Mouse (Mus musculus) MEL (cell line): Measurements from ENCODE around the gene Actr8. TPM values are rescaled to one million over a fixed set of nuclear protein-coding genes. Genes with fewer than 3 reads are reported as not detected.

ENCODE experiments used
- DNase-seq: peaks from one replicate; pipeline ENCODE4 v3.0.0; 2011; ENCODE audit warnings: low read depth, low spot score
- H3K27ac ChIP-seq: 2 replicates; pipeline ENCODE4 v1.5.1; 2012; ENCODE audit warnings: low read depth, mild to moderate bottlenecking, control low read depth, low read length, moderate library complexity; ENCODE audit not compliant: control insufficient read depth
- H3K27me3 ChIP-seq, 2 experiments: fragments of 150-350 bp in 1 of 2; sonication (generic) in 1 of 2; 2 replicates each; pipeline ENCODE4 v1.6.1; 2012; ENCODE audit warnings: low read length in 2 of 2, mild to moderate bottlenecking in 2 of 2, improper control_type of control experiment in 1 of 2, moderate library complexity in 1 of 2; ENCODE audit not compliant: insufficient read depth in 2 of 2, control insufficient read depth in 1 of 2
- H3K36me3 ChIP-seq, 2 experiments: 2 replicates each; pipeline ENCODE4 v1.6.1; 2012 to 2014; ENCODE audit warnings: low read length in 2 of 2, improper control_type of control experiment in 1 of 2, inconsistent platforms in 1 of 2, mild to moderate bottlenecking in 1 of 2; ENCODE audit not compliant: insufficient read depth in 2 of 2, control insufficient read depth in 1 of 2
- H3K4me1 ChIP-seq, 2 experiments: fragments of 150-350 bp in 1 of 2; sonication (generic) in 1 of 2; 2 replicates each; pipeline ENCODE4 v1.6.1; 2012; ENCODE audit warnings: low read length in 2 of 2, improper control_type of control experiment in 1 of 2, mild to moderate bottlenecking in 1 of 2; ENCODE audit not compliant: insufficient read depth in 2 of 2, control insufficient read depth in 1 of 2
- H3K4me3 ChIP-seq, 2 experiments: fragments of 150-350 bp in 1 of 2; sonication (generic) in 1 of 2; 2 replicates each; pipeline ENCODE4 v1.5.1; 2012; ENCODE audit warnings: low read depth in 2 of 2, low read length in 2 of 2, mild to moderate bottlenecking in 2 of 2, moderate library complexity in 2 of 2, control low read depth in 1 of 2, improper control_type of control experiment in 1 of 2; ENCODE audit not compliant: control insufficient read depth in 1 of 2, insufficient read depth in 1 of 2
- H3K79me2 ChIP-seq: 2 replicates; pipeline ENCODE4 v1.6.1; 2012; ENCODE audit warnings: mild to moderate bottlenecking, low read length, moderate library complexity; ENCODE audit not compliant: control insufficient read depth, poor library complexity, insufficient read depth
- H3K9ac ChIP-seq: 2 replicates; pipeline ENCODE4 v1.6.1; 2012; ENCODE audit warnings: low read depth, mild to moderate bottlenecking, control low read depth, low read length, moderate library complexity; ENCODE audit not compliant: control insufficient read depth, poor library complexity, severe bottlenecking
- H3K9me3 ChIP-seq: fragments of 150-350 bp; sonication (generic); replicated peaks from 2 replicates; pipeline ENCODE4 v1.6.1; 2012; ENCODE audit warnings: mild to moderate bottlenecking, low read length, improper control_type of control experiment, moderate library complexity; ENCODE audit not compliant: insufficient read depth
- BHLHE40 ChIP-seq: IDR thresholded peaks from 2 replicates; pipeline ENCODE4 v1.6.1; 2012; ENCODE audit warnings: low read depth, mild to moderate bottlenecking, inconsistent platforms, low read length, improper control_type of control experiment, borderline replicate concordance
- CHD2 ChIP-seq: IDR thresholded peaks from 2 replicates; pipeline ENCODE4 v1.6.1; 2011; ENCODE audit warnings: low read length, improper control_type of control experiment
- CTCF ChIP-seq, 3 experiments: IDR thresholded peaks in 2 of 3; conservative IDR thresholded peaks in 1 of 3; 2 replicates each; pipeline ENCODE4 v1.5.1; 2011 to 2012; ENCODE audit warnings: low read length in 3 of 3, low read depth in 2 of 3, mild to moderate bottlenecking in 2 of 3, improper control_type of control experiment in 1 of 3, inconsistent platforms in 1 of 3, mixed read lengths in 1 of 3, moderate library complexity in 1 of 3; ENCODE audit not compliant: control insufficient read depth in 1 of 3, insufficient read depth in 1 of 3, poor library complexity in 1 of 3, severe bottlenecking in 1 of 3
- E2F4 ChIP-seq: IDR thresholded peaks from 2 replicates; pipeline ENCODE4 v1.6.1; 2011; ENCODE audit warnings: low read depth, low read length, improper control_type of control experiment, borderline replicate concordance
- EP300 ChIP-seq, 2 experiments: IDR thresholded peaks; 2 replicates each; pipeline ENCODE4 v1.6.1; 2011; ENCODE audit warnings: improper control_type of control experiment in 2 of 2, low read length in 2 of 2, low read depth in 1 of 2, mild to moderate bottlenecking in 1 of 2
- HCFC1 ChIP-seq: IDR thresholded peaks from 2 replicates; pipeline ENCODE4 v1.6.1; 2012; ENCODE audit warnings: low read depth, mild to moderate bottlenecking, inconsistent platforms, low read length, improper control_type of control experiment, moderate library complexity
- KAT2A ChIP-seq: conservative IDR thresholded peaks from 2 replicates; pipeline ENCODE4 v1.6.1; 2012; ENCODE audit warnings: low read depth, low read length, improper control_type of control experiment, inconsistent platforms
- MAFK ChIP-seq: IDR thresholded peaks from 2 replicates; pipeline ENCODE4 v1.6.1; 2011; ENCODE audit warnings: low read depth, mild to moderate bottlenecking, low read length, improper control_type of control experiment, borderline replicate concordance
- MAX ChIP-seq: IDR thresholded peaks from 2 replicates; pipeline ENCODE4 v1.6.1; 2011; ENCODE audit warnings: low read length, improper control_type of control experiment
- MAZ ChIP-seq: IDR thresholded peaks from 2 replicates; pipeline ENCODE4 v1.6.1; 2012; ENCODE audit warnings: low read depth, mild to moderate bottlenecking, inconsistent platforms, low read length, improper control_type of control experiment
- MXI1 ChIP-seq: IDR thresholded peaks from 2 replicates; pipeline ENCODE4 v1.6.1; 2011; ENCODE audit warnings: mild to moderate bottlenecking, low read depth, low read length, improper control_type of control experiment
- MYB ChIP-seq: IDR thresholded peaks from 2 replicates; pipeline ENCODE4 v1.6.1; 2011; ENCODE audit warnings: mild to moderate bottlenecking, low read depth, low read length, improper control_type of control experiment
- NRF1 ChIP-seq: IDR thresholded peaks from 2 replicates; pipeline ENCODE4 v1.6.1; 2014; ENCODE audit warnings: low read depth, mild to moderate bottlenecking, inconsistent platforms, low read length, improper control_type of control experiment, moderate library complexity; ENCODE audit not compliant: poor library complexity, insufficient read depth, severe bottlenecking
- RAD21 ChIP-seq: IDR thresholded peaks from 2 replicates; pipeline ENCODE4 v1.6.1; 2011; ENCODE audit warnings: mild to moderate bottlenecking, low read depth, low read length, improper control_type of control experiment
- RCOR1 ChIP-seq: IDR thresholded peaks from 2 replicates; pipeline ENCODE4 v1.6.1; 2012; ENCODE audit warnings: low read depth, mild to moderate bottlenecking, inconsistent platforms, low read length, improper control_type of control experiment
- SMC3 ChIP-seq: IDR thresholded peaks from 2 replicates; pipeline ENCODE4 v1.6.1; 2011; ENCODE audit warnings: low read depth, low read length, improper control_type of control experiment
- TAL1 ChIP-seq: IDR thresholded peaks from 2 replicates; pipeline ENCODE4 v1.6.1; 2012; ENCODE audit warnings: mild to moderate bottlenecking, inconsistent platforms, low read length, moderate library complexity, mixed read lengths
- TBP ChIP-seq: IDR thresholded peaks from 2 replicates; pipeline ENCODE4 v1.8.0; 2011; ENCODE audit warnings: low read depth, low read length, improper control_type of control experiment
- TCF12 ChIP-seq: IDR thresholded peaks from 2 replicates; pipeline ENCODE4 v1.6.1; 2014; ENCODE audit warnings: low read depth, mild to moderate bottlenecking, inconsistent platforms, low read length, improper control_type of control experiment, moderate library complexity
- UBTF ChIP-seq: IDR thresholded peaks from 2 replicates; pipeline ENCODE4 v1.6.1; 2012; ENCODE audit warnings: low read depth, mild to moderate bottlenecking, inconsistent platforms, low read length, improper control_type of control experiment, moderate library complexity, borderline replicate concordance; ENCODE audit not compliant: insufficient read depth
- USF1 ChIP-seq: IDR thresholded peaks from 2 replicates; pipeline ENCODE4 v1.6.1; 2014; ENCODE audit warnings: low read depth, mild to moderate bottlenecking, inconsistent platforms, low read length, improper control_type of control experiment, moderate library complexity
- USF2 ChIP-seq, 2 experiments: IDR thresholded peaks; 2 replicates each; pipeline ENCODE4 v1.6.1; 2011 to 2012; ENCODE audit warnings: improper control_type of control experiment in 2 of 2, low read length in 2 of 2, borderline replicate concordance in 1 of 2, inconsistent platforms in 1 of 2, low read depth in 1 of 2, mild to moderate bottlenecking in 1 of 2; ENCODE audit not compliant: insufficient read depth in 1 of 2
- ZC3H11A ChIP-seq: IDR thresholded peaks from 2 replicates; pipeline ENCODE4 v1.6.1; 2012; ENCODE audit warnings: low read depth, mild to moderate bottlenecking, inconsistent platforms, low read length, improper control_type of control experiment
- ZMIZ1 ChIP-seq: IDR thresholded peaks from 2 replicates; pipeline ENCODE4 v1.6.1; 2012; ENCODE audit warnings: low read depth, mild to moderate bottlenecking, inconsistent platforms, low read length, improper control_type of control experiment, moderate library complexity
- ZNF384 ChIP-seq: IDR thresholded peaks from 2 replicates; pipeline ENCODE4 v1.6.1; 2012; ENCODE audit warnings: low read depth, mild to moderate bottlenecking, inconsistent platforms, low read length, improper control_type of control experiment
- polyA plus RNA-seq, 2 experiments: library from polyadenylated mRNA; stranded (reverse) in 1 of 2; unstranded in 1 of 2; fragments of >175 nt in 1 of 2; fragments of >200 nt in 1 of 2; gene quantifications; 2 replicates each; pipeline versions ENCODE4 v1.2.1 to v1.2.4; 2012; ENCODE audit warnings: low replicate concordance in 2 of 2, low read depth in 1 of 2; ENCODE audit not compliant: insufficient read length in 2 of 2, insufficient read depth in 1 of 2, missing spikeins in 1 of 2
- total RNA-seq: library from RNA; depleted of rRNA; stranded (reverse); fragments of 300-350 nt; gene quantifications from 2 replicates; pipeline ENCODE4 v1.2.3, GENCODE M21; 2012

Gene Actr8
- total and polyA plus RNA-seq, 3 experiments = 31.0 to 36.4 TPM; not detected in 1

- DNase-seq = no peak
- Histone ChIP-seq H3K79me2 (no peaks in the 10 kb centered on the region), H3K27ac (no peak overlapping the region), H3K36me3 (no peaks in the 10 kb centered on the region), H3K9me3 (no peaks in the 10 kb centered on the region), H3K4me1 (peaks cover 0 to 2% of the 10 kb centered on the region in 2 experiments; a peak in 1 of 4 replicates), H3K4me3 (no peak overlapping the region), H3K27me3 (no peaks in the 10 kb centered on the region), H3K9ac (no peak overlapping the region)
- TF ChIP-seq KAT2A (no peak), TBP (no peak), UBTF (no peak), RCOR1 (no peak), ZNF384 (no peak), MAFK (no peak), MAZ (no peak), SMC3 (no peak), NRF1 (no peak), HCFC1 (no peak)
Measured at GRCm38 (mm10) chr14:30046976-30047375, 68.8 kb downstream of the Actr8 start.

DNA sequence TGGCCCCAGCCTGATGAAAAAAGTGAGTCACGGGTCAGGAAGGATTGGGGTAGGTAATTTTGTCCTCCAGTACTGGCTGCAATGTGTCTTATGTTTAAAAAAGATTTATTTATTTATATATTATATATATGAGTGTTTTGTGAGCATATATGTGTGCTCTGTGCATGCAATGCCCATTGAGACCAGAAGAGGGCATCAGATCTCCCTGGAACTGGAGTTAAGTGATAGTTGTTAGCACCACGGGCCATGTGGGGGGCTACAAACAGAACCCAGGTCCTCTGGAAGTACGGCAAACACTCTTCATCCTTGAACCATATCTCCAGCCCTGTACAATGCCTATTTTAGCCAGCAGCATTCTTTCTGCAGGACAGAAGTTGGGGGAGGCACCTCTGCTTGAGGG lies 69.9 kb downstream of the Actr8 start:
- Histone ChIP-seq H3K27me3 (no peaks in the 10 kb centered on the region), H3K79me2 (no peaks in the 10 kb centered on the region), H3K9me3 (no peaks in the 10 kb centered on the region), H3K4me3 (no peak overlapping the region), H3K27ac (no peak overlapping the region), H3K4me1 (peaks cover 0 to 2% of the 10 kb centered on the region in 2 experiments; a peak in 1 of 4 replicates), H3K9ac (no peak overlapping the region), H3K36me3 (no peaks in the 10 kb centered on the region)
- DNase-seq = peak; percentile 9
- TF ChIP-seq MAFK (no peak), BHLHE40 (no peak), CTCF (IDR thresholded peaks at IDR 0.05 in 2 of 3, conservative IDR thresholded peaks at IDR 0.05 in 1 of 3; ENCODE audit: control insufficient read depth in 1 of 3, insufficient read depth in 1 of 3, low read depth in 2 of 3, low read length in 3 of 3, poor library complexity in 1 of 3, severe bottlenecking in 1 of 3) (peak; percentile 20 to 31 (median 29); a peak in 4 of 6 replicates), SMC3 (peak; percentile 21; the same call in 1 of the 2 replicates), RAD21 (peak; percentile 14), E2F4 (no peak)
- TF ChIP-seq, all 39 proteins: peak for 3

GRCm38 (mm10) chr14:30050280-30050679 lies 72.1 kb downstream of the Actr8 start:
- Histone ChIP-seq H3K27me3 (no peaks in the 10 kb centered on the region; a peak in 1 of 4 replicates), H3K27ac (no peak overlapping the region), H3K9ac (no peak overlapping the region), H3K4me1 (no peaks in the 10 kb centered on the region), H3K36me3 (no peaks in the 10 kb centered on the region), H3K4me3 (no peak overlapping the region), H3K9me3 (no peaks in the 10 kb centered on the region), H3K79me2 (no peaks in the 10 kb centered on the region)
- no peak for DNase-seq
- TF ChIP-seq ZMIZ1 (no peak), USF1 (no peak), MYB (no peak), USF2 (IDR thresholded peaks at IDR 0.05; ENCODE audit: borderline replicate concordance in 1 of 2, insufficient read depth in 1 of 2, low read depth in 1 of 2, low read length in 2 of 2) (no peak), E2F4 (no peak), ZC3H11A (no peak), MAX (no peak), MAFK (no peak), CHD2 (no peak), KAT2A (no peak), MXI1 (no peak), TAL1 (no peak), SMC3 (no peak), EP300 (IDR thresholded peaks at IDR 0.05; ENCODE audit: low read depth in 1 of 2, low read length in 2 of 2) (no peak), NRF1 (no peak), UBTF (no peak), TCF12 (no peak)
